Mouse (Mus musculus): Measurements from ENCODE around the gene Camta1.

The Camta1 gene

GRCm38 (mm10) chr4:151422361-151422760 is 439.3 kb downstream of the Camta1 start:
- DNase-seq: no peak

- no peak for DNase-seq
Measured at GRCm38 (mm10) chr4:151418344-151418875, 443.3 kb downstream of the Camta1 start.

GRCm38 (mm10) chr4:151415812-151416211 is 445.9 kb downstream of the Camta1 start:
- DNase-seq: no peak

- DNase-seq: no peak
Measured at GRCm38 (mm10) chr4:151415376-151415775, 446.3 kb downstream of the Camta1 start.

- no peak for DNase-seq
Measured at GRCm38 (mm10) chr4:151414952-151415351, 446.7 kb downstream of the Camta1 start.

GRCm38 (mm10) chr4:151411641-151412061 is 450.0 kb downstream of the Camta1 start:
- peak; percentile 13 to 44 for DNase-seq

- no peak for DNase-seq
Measured at GRCm38 (mm10) chr4:151411016-151411415, 450.7 kb downstream of the Camta1 start.

GRCm38 (mm10) chr4:151409291-151409690 is 452.4 kb downstream of the Camta1 start:
- DNase-seq: no peak

GRCm38 (mm10) chr4:151408811-151409210 is 452.9 kb downstream of the Camta1 start:
- DNase-seq: no peak

- no peak for DNase-seq
Measured at GRCm38 (mm10) chr4:151408246-151408645, 453.4 kb downstream of the Camta1 start.

GRCm38 (mm10) chr4:151407129-151407528 is 454.5 kb downstream of the Camta1 start:
- no peak for DNase-seq

GRCm38 (mm10) chr4:151404581-151405256 is 457.0 kb downstream of the Camta1 start:
- no peak for DNase-seq

GRCm38 (mm10) chr4:151401685-151402397 is 459.8 kb downstream of the Camta1 start:
- DNase-seq: no peak

- no peak for DNase-seq
Measured at GRCm38 (mm10) chr4:151396536-151396935, 465.1 kb downstream of the Camta1 start.

GRCm38 (mm10) chr4:151389345-151389744 is 472.3 kb downstream of the Camta1 start:
- no peak for DNase-seq

GRCm38 (mm10) chr4:151386701-151387451 is 474.8 kb downstream of the Camta1 start:
- DNase-seq: no peak

- no peak for DNase-seq
Measured at GRCm38 (mm10) chr4:151385985-151386700, 475.5 kb downstream of the Camta1 start.

GRCm38 (mm10) chr4:151377731-151378130 is 483.9 kb downstream of the Camta1 start:
- no peak for DNase-seq

- no peak for DNase-seq
Measured at GRCm38 (mm10) chr4:151376234-151376633, 485.4 kb downstream of the Camta1 start.

GRCm38 (mm10) chr4:151372855-151373566 is 488.7 kb downstream of the Camta1 start:
- peak; percentile 28 to 65 for DNase-seq

- DNase-seq: peak; percentile 11 to 49
Measured at GRCm38 (mm10) chr4:151366941-151367545, 494.6 kb downstream of the Camta1 start.
